Mouse (Mus musculus) hindbrain, embryonic 10.5 days (tissue): ENCODE measurements at regions not wholly inside any gene's neighbourhood (a gene's known extent, or its start where the extent isn't known, plus 50 kb on each side); places are given as distances from the start of the nearest gene placed in this dataset.
"Not testable (repeated sequence)": the region's sequence is repeated elsewhere in the genome, so short reads cannot be mapped to it uniquely, and the experiment has no call there.

Experiments
- DNase-seq: peaks from one replicate; pipeline ENCODE4 v3.0.0-alpha.2; 2017; ENCODE audit warnings: low spot score
- H3K27ac ChIP-seq: fragments of 300-500 bp; sonication (generic); 2 replicates; pipeline ENCODE4 v1.5.1; 2016; ENCODE audit warnings: mild to moderate bottlenecking, moderate library complexity
- H3K27me3 ChIP-seq: fragments of 300-500 bp; sonication (generic); 2 replicates; pipeline ENCODE4 v1.6.1; 2016; ENCODE audit warnings: mild to moderate bottlenecking; ENCODE audit not compliant: poor library complexity, insufficient read depth, severe bottlenecking
- H3K36me3 ChIP-seq: fragments of 300-500 bp; sonication (generic); 2 replicates; pipeline ENCODE4 v1.6.1; 2016; ENCODE audit warnings: mild to moderate bottlenecking, moderate library complexity
- H3K4me1 ChIP-seq: fragments of 300-500 bp; sonication (generic); replicated peaks from 2 replicates; pipeline ENCODE4 v1.6.1; 2016; ENCODE audit warnings: mild to moderate bottlenecking
- H3K4me3 ChIP-seq: fragments of 300-500 bp; sonication (generic); 2 replicates; pipeline ENCODE4 v1.5.1; 2016; ENCODE audit warnings: mild to moderate bottlenecking, moderate library complexity
- H3K9me3 ChIP-seq: fragments of 300-500 bp; sonication (generic); 2 replicates; pipeline ENCODE4 v1.6.1; 2016; ENCODE audit warnings: mild to moderate bottlenecking, moderate library complexity
- WGBS: fragments of 180-500 bp; shearing (Covaris S2); methylation state at CpG from one replicate; pipeline ENCODE4 v1.1.7; 2016; 5-methylcytosine and 5-hydroxymethylcytosine counted together

DNA sequence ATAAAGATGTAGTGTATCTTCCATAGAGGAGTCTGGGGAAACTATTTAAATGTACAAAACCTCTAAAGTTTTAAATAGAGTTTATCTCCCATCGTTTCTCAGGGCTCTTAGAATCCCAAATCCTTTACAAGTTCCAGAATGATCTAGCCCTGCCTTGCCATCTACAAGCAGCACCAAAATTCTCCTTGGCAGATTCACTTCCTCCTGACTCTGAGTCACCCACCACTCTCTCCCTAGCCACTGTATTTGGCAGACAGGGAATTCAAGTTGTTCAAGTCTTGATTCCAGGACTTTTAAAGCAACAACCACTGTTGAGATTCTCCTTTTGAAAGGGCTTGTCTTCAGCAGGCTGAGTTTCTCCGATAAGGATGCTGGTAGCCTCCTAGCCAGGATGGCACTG lies 77.1 kb upstream of the Fam78b start:
- no peak for DNase-seq
- no peaks in the 10 kb centered on the region for H3K27me3 ChIP-seq
- H3K4me3 ChIP-seq: no peak overlapping the region
- H3K27ac ChIP-seq: no peak overlapping the region
- 87% methylated on average over 2 of the region's 2 CpGs for WGBS
- no peaks in the 10 kb centered on the region for H3K36me3 ChIP-seq
- peaks cover 16% of the 10 kb centered on the region for H3K4me1 ChIP-seq
- no peaks in the 10 kb centered on the region for H3K9me3 ChIP-seq

DNA sequence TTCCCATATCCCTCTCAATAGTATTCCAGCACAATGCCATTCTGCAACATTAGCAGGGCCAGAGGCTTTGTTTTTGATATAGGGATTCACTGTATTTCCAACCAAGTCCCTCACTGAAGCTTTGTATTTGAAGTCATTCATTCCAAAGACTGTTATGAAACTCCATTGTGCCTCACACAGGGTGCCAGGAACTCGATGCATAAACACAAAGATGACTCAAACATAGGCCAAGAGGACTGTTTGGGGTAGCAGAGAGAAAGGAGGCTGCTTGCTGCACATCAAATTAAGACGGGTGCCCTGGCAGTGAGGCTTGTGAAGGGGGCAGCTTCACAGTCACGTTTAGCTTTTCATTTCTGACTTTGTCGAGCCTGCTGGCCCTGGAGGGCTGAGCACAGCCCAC lies 75.1 kb upstream of the Fam78b start:
- Histone ChIP-seq H3K27me3 (no peaks in the 10 kb centered on the region), H3K4me3 (no peak overlapping the region), H3K9me3 (no peaks in the 10 kb centered on the region), H3K27ac (0 out of 2 replicates have a peak overlapping the region, but pooled peaks have one; percentile 13), H3K36me3 (no peaks in the 10 kb centered on the region), H3K4me1 (peaks cover 16% of the 10 kb centered on the region)
- DNase-seq: no peak
- WGBS: 31% methylated on average over 4 of the region's 4 CpGs

GRCm38 (mm10) chr1:166939744-166940143 lies 61.5 kb upstream of the Fam78b start:
- peak overlapping the region; percentile 34 for H3K4me3 ChIP-seq
- H3K9me3 ChIP-seq, H3K27me3 ChIP-seq, DNase-seq, H3K27ac ChIP-seq, H3K36me3 ChIP-seq, H3K4me1 ChIP-seq: not testable (repeated sequence)
- 76% methylated on average over 9 of the region's 9 CpGs for WGBS

DNA sequence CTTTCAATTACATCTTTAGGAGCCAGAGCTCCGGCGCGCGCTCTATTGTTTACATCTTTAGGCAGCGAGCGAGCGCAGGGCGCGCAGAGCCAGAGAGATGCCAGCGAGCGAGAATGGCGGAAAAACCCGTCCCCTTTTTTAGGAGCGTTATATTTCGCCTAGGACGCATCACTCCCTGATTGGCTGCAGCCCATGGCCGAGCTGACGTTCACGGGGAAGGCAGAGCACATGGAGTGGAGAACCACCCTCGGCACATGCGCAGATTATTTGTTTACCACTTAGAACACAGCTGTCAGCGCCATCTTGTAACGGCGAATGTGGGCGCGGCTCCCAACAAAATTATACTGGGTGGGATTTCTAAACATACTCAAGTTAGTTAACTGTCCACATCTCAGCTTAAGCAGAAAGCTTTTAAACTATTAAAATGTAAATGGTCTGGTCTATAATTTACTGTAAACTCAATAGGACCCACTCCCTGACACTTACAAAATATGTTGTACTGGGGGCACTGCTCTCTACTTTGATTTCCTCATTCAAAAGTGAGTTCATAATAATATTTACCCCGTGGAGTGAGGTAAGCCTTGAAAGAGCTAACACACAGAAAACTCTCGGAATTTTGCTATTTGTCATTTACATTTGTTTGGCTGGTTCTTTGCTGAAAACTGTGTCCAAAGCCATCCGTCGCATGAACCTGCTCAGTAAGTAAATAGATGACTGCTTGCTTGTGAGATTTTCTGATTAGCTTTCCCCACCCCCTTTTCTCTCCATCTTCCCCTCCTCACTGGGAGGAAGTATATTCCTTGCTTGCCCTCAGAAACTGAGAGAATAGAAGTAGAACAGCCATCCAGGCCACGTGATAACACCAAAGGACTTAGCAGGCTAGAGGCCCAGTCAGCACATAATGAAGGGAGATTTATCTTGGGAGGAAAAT lies 60.8 kb upstream of the Fam78b start:
- H3K4me1 ChIP-seq, H3K9me3 ChIP-seq, H3K27ac ChIP-seq, H3K27me3 ChIP-seq, H3K36me3 ChIP-seq: not testable (repeated sequence)
- peak overlapping the region; percentile 34 for H3K4me3 ChIP-seq
- peak; percentile 22 for DNase-seq
- WGBS: 64% methylated on average over 31 of the region's 31 CpGs

DNA sequence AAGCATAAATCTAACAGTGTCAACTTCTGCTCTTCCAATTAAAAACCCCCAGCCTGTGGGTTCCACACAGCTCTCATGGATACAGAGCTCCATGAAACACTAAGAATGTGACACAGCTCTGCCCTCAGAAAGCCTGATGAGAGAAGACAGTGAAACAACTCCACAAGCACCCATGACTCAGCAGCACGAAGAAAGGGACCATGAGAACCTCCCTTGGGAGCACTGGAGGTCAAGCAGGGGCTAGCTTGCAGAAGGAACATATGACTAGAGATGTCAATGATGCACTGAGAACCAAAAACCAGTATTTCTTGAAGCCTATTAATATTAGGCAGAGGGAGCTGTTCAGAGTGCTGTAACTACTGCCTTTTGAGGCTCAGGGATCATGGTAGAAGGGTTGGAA lies 59.0 kb upstream of the Fam78b start:
- DNase-seq: no peak
- Histone ChIP-seq H3K4me1 (no peaks in the 10 kb centered on the region), H3K4me3 (no peak overlapping the region), H3K27ac (no peak overlapping the region), H3K36me3 (no peaks in the 10 kb centered on the region), H3K9me3 (no peaks in the 10 kb centered on the region), H3K27me3 (no peaks in the 10 kb centered on the region)
- WGBS: 68% methylated on average over 1 of the region's 1 CpGs

GRCm38 (mm10) chr1:166944540-166944939 lies 56.7 kb upstream of the Fam78b start:
- Histone ChIP-seq H3K4me3 (no peak overlapping the region), H3K27me3 (no peaks in the 10 kb centered on the region), H3K9me3 (no peaks in the 10 kb centered on the region), H3K27ac (no peak overlapping the region), H3K36me3 (no peaks in the 10 kb centered on the region), H3K4me1 (no peaks in the 10 kb centered on the region)
- 89% methylated on average over 7 of the region's 7 CpGs for WGBS
- DNase-seq: no peak

GRCm38 (mm10) chr1:166947844-166948702 lies 53.1 kb upstream of the Fam78b start:
- Histone ChIP-seq H3K4me1 (no peaks in the 10 kb centered on the region), H3K27me3 (no peaks in the 10 kb centered on the region), H3K27ac (no peak overlapping the region), H3K36me3 (no peaks in the 10 kb centered on the region), H3K9me3 (no peaks in the 10 kb centered on the region), H3K4me3 (no peak overlapping the region)
- WGBS: 69% methylated on average over 15 of the region's 15 CpGs
- peak; percentile 42 for DNase-seq
